Mouse (Mus musculus) brain, embryonic 14.5 days (tissue): Measurements from ENCODE around the gene Iqck.

Experiments used
- CTCF ChIP-seq: fragments of 200-500 bp; IDR thresholded peaks from 2 replicates; pipeline ENCODE4 v1.5.1; 2012; ENCODE audit warnings: inconsistent platforms, mild to moderate bottlenecking, moderate library complexity, borderline replicate concordance; ENCODE audit not compliant: insufficient read depth, insufficient read length; ENCODE audit errors: extremely low read depth
- POLR2A ChIP-seq: fragments of 200-500 bp; IDR thresholded peaks from 2 replicates; pipeline ENCODE4 v1.6.1; 2012; ENCODE audit warnings: mild to moderate bottlenecking, inconsistent platforms, borderline replicate concordance; ENCODE audit not compliant: poor library complexity, insufficient read depth, insufficient read length, severe bottlenecking; ENCODE audit errors: extremely low read depth

GRCm38 (mm10) chr7:118852611-118853010 is 2.9 kb upstream of the Iqck start:
- TF ChIP-seq CTCF, result no peak
- TF ChIP-seq POLR2A, result no peak
